Mouse (Mus musculus): ENCODE measurements around the gene Cers5. TPM values are rescaled to one million over a fixed set of nuclear protein-coding genes. Genes with fewer than 3 reads are reported as not detected.
A peak's percentile ranks its signal among the peaks of the same experiment; 100 is the strongest.
"Not testable (repeated sequence)": the region's sequence is repeated elsewhere in the genome, so short reads cannot be mapped to it uniquely, and the experiment has no call there.

Gene Cers5
- total RNA-seq, 2 experiments from 2014 or later: 45.3 to 75.6 TPM

GRCm38 (mm10) chr15:99711491-99711890 is 61.2 kb downstream of the Cers5 start:
- no peak for ATAC-seq (ENCODE audit: poor library complexity, severe bottlenecking)

DNA sequence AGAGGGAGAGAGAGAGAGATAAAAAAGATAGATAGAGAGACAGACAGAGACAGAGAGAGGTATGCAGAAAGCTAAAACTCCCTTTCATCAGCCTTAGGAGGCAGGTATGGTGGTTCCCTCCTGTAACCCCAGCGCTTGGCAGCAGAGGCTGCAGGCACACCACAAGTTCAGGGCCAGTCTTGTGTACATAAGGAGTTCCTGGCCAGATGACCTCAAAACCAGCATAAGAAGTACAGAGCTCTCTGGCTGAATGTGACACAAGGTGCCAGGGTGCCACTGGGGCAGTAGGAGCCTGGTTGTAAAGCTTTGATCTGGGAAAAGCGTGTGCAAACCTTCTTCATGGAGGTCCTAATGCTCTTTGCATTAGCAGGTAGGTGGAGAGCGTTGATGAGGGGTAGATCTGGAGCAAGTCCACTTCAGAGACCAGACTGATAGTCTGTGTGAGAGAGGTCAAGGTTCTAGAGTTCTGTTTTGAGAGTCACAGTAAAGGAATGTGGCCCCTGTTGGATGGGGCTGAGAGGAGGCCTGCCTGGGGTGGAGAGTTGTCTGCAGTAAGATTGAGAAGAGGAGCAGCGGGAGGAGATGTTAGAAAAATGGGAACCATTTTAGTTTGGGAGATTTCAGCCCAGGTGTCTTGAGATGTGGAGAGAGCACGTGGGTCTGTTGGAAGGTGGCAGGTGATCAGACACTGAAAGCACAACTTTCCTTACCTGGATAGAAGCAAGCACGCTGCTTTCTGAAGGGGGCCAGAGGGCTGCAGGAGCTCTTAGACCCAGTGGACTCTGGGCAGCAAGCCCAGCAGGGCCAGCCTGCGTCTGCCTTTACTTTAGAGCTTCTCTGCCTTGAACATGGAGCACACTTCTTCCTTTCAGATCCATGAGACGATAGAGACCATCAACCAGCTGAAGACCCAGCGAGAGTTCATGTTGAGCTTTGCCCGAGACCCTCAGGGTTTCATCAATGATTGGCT is 62.2 kb downstream of the Cers5 start:
- ATAC-seq (ENCODE audit: poor library complexity, severe bottlenecking): no peak

- no peak for ATAC-seq (ENCODE audit: poor library complexity, severe bottlenecking)
Measured at GRCm38 (mm10) chr15:99708176-99708575, 64.5 kb downstream of the Cers5 start.

GRCm38 (mm10) chr15:99705440-99706048 is 67.1 kb downstream of the Cers5 start, which contains the start of gene Gm17349:
Gm17349 (minus strand) TSS chr15:99705490.
- ATAC-seq (ENCODE audit: poor library complexity, severe bottlenecking): peak; percentile 51

DNA sequence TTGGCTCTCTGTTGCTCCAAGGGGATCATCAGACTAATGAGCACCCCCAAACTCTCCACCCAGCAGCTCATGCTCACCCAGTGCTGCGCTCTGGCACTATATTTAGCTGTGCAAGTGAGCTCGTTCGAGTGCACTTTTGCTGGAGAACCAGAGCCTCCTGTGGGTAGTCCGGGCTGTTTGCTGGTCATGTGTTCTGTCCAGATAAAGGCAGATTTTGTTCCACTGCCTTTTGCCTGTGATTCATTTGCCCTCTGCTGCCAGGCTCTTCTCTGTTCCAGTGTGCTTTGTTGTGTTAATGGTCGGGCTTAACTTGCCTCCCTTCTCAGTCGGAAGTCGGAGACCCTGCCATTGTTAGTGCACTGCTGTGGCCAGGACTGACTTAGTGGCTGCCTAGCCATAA is 67.8 kb downstream of the Cers5 start:
- ATAC-seq (ENCODE audit: poor library complexity, severe bottlenecking): no peak

DNA sequence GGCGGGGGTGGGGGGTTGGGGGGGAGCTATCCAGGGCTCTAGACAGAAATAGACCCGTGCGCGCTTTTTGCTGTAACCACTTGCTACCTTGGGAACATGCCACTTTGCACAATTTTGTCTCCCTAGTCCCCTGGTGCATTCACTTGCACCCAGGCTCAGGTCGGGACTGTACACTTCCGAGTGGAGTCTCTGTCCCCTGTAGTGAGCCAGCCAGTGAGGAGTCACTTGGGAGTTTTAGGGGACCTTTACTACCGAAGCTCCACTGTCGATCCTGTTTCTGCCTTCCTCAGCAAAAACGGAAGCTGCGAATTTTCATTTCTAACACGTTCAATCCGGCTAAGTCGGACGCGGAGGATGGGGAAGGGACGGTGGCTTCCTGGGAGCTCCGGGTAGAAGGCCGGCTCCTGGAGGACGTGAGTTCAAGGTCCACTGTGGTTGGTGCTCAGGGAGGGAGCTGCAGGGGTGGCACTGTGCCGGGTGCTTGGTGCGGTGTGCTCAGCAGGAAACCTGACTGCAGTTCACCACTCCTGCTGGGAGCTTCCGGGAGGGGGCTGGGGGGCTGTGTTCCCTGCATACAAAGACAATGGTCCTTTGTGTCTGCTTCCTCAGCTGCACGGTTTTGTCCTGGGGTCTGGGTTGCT is 68.5 kb downstream of the Cers5 start:
- ATAC-seq (ENCODE audit: poor library complexity, severe bottlenecking): no peak

DNA sequence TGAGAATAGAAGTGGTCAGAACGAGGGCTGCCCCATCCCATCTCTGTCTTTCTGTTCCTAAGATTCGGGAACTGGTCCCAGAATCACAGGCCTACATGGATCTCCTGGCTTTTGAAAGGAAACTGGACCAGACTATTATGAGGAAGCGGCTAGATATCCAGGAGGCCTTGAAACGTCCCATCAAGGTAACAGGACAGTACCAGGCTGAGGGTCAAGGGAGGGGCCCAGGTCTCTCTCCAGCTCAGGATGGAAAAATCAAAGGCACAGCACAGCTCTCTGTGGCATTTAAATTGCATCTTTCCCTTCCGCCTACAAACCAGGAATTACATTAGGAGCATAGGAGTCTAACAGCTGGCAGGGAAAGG is 69.0 kb downstream of the Cers5 start:
- no peak for ATAC-seq (ENCODE audit: poor library complexity, severe bottlenecking)

DNA sequence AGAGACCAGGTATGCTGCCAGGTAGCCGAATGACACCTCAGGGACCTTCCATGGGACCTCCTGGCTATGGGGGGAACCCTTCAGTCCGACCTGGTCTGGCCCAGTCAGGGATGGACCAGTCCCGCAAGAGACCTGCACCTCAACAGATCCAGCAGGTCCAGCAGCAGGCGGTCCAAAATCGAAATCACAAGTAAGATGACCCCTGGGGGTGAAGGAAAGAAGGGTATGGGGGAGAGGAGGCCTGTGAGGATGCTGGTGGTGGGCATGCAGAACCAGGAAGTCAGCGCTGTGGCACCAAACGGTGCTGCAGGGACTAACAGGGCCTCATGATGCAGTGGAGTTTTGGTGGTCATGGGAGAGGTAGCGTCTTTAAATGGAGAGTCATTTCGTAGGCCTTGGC is 69.6 kb downstream of the Cers5 start:
- no peak for ATAC-seq (ENCODE audit: poor library complexity, severe bottlenecking)

- ATAC-seq (ENCODE audit: poor library complexity, severe bottlenecking): peak; percentile 89
Measured at GRCm38 (mm10) chr15:99701999-99702900, 70.4 kb downstream of the Cers5 start, which contains the start of gene Smarcd1. Smarcd1 (plus strand) TSS chr15:99702129.

DNA sequence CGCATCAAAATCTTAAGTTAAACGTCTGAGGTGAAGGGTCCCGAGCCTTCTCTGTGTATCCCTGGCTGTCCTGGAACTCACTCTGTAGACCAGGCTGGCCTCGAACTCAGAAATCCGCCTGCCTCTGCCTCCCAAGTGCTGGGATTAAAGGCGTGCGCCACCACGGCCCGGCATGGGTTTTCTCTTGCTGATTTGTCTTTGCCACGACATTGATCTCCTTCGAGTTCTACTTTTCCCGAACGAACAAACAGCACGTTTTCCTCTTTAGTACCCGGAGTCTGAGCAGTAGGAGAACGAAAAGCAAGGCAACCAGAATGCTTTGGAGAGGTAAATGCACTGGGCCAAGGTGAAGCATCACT is 71.1 kb downstream of the Cers5 start:
- not testable (repeated sequence) for ATAC-seq (ENCODE audit: poor library complexity, severe bottlenecking)

DNA sequence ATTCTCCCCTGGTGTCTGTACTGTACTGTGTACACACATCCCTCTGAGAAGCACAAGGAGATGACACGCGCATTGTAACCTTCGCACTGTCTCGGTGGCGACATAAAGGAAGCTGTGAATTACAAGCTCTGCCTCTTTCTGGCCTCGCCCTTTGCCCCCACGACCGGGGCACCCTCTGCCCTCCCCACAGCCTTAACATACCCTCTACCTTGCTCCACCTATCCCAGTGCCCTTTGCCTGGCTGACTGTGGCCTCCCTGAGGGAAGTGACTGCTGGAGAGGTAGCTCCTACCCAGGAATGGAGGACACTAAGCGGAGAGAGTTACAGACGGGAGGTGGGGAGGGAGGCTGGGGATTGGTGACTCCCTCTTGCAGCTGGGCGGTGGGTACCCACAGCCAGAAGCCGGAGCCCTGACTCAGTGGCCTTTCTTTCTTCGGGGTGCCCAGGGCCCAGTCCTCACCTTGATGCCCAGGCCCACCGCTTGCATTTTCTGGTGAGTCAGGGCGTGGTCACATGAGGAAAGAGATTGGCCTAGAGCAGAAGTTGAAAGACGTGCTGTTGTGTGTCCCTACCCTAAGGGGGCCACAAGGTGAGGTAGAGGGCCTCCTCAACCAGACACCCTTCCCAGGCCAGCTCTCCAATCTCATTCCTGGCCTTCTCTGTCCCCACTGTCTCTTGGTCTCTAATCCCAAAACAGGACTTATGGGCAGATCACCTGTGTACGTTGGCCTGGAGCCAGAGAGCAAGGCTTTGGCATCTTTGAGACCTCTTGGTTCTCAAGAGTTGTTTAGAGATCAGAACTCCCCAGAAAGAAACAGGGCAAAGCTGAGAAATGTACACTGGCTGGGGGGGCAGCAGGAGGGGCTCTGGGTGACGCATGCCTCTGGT is 72.2 kb downstream of the Cers5 start:
- no peak for ATAC-seq (ENCODE audit: poor library complexity, severe bottlenecking)

DNA sequence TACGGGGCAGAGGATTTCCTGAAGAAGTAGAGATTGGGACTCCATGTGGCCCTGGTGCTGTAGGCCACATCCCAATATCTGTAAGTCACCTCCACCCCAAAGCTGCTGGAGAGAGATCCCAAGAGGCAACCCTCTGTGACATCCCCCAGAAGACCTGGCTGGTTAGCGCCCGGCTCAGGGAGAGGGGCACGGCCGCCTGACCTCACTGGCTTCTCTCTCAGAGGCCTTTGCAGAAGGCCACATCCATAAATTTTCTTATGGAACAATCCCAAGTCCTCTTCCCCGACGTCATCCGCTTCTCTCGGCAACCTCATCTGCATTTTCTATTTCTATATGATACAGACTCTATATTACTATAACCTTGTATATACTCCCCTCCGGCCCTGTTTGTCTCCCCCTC is 73.0 kb downstream of the Cers5 start:
- ATAC-seq (ENCODE audit: poor library complexity, severe bottlenecking): no peak

DNA sequence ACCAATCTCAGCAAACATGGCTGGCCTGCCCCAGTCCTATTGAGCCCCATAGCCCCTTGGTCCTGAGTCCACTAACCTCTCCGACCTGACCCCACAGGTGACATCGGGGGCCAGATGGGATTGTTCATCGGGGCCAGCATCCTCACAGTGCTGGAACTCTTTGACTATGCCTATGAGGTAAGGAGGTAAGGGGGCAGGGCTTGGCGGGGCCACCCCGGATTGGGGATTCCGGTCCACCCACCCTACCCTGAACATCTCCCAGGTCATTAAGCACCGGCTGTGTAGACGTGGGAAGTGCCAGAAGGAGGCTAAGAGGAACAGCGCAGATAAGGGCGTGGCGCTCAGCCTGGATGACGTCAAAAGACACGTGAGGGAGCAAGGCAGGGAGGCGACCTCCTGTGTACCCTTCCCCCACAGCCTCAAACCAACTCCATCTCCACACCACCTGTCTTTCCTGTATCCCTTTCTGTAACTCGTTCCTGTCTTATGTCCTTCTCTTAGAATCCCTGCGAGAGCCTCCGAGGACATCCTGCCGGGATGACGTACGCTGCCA is 74.1 kb downstream of the Cers5 start:
- 0 out of 2 replicates have a peak, but pooled peaks have one; percentile 22 for ATAC-seq (ENCODE audit: poor library complexity, severe bottlenecking)

DNA sequence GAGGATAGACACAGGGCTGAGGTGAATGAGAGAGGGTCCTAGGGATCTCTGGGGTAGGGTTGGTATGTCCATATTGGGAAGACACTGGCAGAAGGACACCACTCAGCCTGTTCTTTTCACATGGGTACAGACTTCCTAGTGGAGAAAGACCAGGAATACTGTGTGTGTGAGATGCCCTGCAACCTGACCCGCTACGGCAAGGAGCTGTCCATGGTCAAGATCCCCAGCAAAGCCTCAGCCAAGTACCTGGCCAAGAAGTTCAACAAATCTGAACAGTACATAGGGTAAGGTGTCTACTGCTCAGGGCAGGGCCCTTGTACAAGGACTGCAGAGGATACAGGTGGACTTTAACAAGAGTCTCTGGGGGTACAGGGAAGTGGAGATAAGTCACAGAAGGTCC is 75.4 kb downstream of the Cers5 start:
- ATAC-seq (ENCODE audit: poor library complexity, severe bottlenecking): no peak

DNA sequence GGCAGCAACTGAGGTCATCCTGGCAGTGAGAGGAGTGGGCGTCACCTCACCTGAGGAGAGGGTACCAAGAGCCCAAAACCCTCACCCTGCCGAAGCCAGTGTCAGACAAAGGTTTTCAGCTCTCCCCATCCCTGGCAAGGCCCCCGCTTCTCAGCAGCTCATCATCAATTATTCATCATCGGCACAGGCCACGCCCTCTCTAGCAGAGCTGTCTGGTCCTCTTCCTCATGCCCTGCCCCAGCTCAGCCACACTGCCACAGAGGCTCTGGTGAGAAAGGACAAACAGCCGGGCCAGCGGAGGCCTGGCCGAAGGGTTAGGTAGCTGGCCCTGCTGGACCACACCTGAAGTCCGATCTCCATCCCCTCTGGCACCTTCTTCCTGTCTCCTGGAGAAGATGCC is 80.7 kb downstream of the Cers5 start:
- ATAC-seq (ENCODE audit: poor library complexity, severe bottlenecking): no peak

DNA sequence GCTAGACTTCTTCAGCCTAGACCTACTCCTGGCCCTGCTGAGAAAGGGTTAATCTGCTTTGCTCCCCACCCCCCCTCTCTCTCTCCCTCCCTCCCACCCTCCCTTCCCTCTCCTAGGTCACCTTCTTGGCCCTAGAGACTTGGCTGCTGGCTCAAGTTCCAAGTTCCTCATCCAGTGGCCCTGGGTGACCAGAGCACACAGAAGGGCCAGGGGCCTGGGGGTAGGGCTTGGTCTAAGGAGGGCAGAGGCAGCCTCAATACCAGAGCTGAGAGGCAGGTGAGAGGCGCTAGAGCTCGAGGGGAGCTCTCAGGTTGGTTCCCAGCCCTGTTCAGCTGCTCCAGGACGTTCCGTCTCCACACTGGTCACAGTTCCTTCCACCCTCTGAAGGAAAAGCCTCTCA is 81.8 kb downstream of the Cers5 start:
- no peak for ATAC-seq (ENCODE audit: poor library complexity, severe bottlenecking)

DNA sequence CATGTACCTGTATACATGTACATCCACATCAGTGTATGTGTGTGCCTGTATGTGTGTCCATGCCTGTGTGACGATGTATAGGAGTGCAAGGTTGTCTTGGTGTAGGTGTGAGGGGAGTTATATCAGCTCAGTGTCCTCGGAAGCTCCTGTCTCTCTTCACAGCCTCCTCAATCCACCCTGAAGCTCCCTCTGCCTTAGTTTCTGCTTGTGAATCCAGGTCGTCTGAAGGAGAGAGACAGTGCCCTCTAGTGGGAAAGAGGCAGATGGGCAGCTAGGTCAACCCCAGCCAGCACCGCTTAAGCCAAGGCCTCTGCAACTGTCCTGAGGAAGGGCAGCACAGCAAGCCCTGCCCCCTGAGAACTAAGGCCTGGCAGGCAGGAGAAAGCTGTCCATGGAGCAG is 84.0 kb downstream of the Cers5 start:
- ATAC-seq (ENCODE audit: poor library complexity, severe bottlenecking): peak; percentile 93
